Mouse (Mus musculus) 416B (cell line): ENCODE measurements around the gene Rbm38.

Experiments used
- DNase-seq: peaks from one replicate; pipeline ENCODE4 v3.0.0; 2011; ENCODE audit warnings: low read depth

Gene Rbm38

GRCm38 (mm10) chr2:173020430-173020829 is at the start of gene Rbm38:
Gene Rbm38, plus strand, starts transcription at chr2:173020498.
- DNase-seq, result no peak

DNA sequence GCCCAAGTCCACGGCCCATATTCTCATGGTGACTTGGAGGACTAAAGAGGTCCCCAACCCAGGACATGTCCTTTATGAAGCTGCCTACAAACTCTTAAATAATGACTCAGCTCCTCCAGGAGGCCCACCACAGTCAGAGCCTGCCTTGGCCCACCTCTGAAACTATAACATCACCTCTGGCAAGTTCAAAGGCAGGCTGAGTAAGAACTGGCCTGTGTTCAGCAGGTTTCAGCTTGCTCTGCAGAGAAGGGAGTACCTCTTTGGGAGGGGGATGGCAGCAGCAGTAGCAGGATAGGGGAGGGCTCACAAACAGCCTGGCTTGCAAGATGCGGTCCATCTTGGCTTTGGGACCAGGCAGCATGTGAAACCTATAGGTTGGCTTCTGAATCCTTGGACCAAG is 48.4 kb upstream of the Rbm38 start:
- DNase-seq, result no peak

DNA sequence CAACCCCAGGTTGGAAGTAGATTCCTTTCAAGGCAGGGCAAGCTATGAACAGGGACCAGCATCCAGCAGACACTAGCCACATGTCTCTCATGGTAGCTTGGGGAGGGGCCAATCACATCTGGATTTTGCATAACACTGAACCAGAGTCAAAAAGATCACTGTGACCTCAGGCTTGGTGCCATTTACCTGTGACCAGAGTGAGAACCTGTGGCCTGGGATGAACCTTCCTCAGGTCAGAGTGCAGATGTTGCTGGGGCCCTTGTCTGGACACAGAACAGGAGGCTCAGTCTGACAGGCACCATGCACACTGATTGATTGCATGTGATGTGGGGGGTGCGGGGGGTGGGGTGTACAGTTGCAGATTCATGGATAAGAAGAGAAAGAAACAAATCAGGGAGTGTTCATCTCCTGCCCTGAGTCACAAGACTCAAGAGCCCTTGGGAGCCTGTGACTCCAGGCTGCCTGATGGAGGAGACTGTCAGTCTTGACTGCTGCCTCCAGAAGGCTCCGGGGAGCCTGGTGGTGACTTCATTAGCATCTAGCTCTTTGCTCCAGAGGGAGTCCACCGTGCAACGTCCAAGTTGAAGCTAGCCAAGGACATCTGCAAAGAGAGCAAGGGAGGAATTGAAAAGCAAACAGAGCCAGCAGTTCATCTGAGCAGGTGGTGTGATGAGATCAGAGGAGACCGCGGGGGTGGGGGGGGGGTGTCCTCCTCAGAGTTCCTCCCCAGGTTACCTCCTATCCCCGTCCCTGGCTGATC is 46.3 kb upstream of the Rbm38 start:
- DNase-seq, result no peak

GRCm38 (mm10) chr2:172974701-172975100 is 45.6 kb upstream of the Rbm38 start:
- DNase-seq, result no peak

GRCm38 (mm10) chr2:172975159-172975558 is 45.1 kb upstream of the Rbm38 start:
- no peak for DNase-seq

DNA sequence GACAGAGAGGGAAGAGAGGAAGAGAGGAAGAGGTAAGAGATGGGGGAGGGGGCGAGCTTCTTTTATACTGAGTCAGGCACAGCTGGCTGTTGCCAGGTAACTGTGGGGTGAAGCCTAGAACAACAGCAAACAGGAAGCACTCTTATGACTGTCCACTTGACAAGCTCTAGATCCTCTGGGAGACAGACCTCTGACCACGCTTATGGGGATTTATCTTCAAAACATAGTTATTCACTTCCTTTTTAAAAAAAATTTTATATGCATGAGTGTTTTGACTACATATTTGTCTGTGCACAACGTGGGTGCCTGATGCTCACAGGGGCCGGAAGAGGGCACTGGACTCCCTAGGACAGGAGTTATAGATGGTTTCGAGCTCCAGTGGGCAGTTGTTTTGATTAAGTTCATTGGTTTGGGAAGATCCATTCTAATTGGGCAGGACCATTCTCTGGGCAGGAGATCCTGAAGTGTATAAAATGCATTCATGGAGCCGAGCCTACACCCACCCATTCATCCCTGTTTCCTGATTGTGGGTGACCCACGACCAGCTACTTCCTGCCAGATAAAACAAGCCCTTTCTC is 43.5 kb upstream of the Rbm38 start:
- peak; percentile 82 for DNase-seq

- peak; percentile 62 for DNase-seq
These were observed 42.7 kb upstream of the Rbm38 start, which contains the start of gene Spo11 for GRCm38 (mm10) chr2:172977409-172978130. Gene Spo11, plus strand, starts transcription at chr2:172977700.

DNA sequence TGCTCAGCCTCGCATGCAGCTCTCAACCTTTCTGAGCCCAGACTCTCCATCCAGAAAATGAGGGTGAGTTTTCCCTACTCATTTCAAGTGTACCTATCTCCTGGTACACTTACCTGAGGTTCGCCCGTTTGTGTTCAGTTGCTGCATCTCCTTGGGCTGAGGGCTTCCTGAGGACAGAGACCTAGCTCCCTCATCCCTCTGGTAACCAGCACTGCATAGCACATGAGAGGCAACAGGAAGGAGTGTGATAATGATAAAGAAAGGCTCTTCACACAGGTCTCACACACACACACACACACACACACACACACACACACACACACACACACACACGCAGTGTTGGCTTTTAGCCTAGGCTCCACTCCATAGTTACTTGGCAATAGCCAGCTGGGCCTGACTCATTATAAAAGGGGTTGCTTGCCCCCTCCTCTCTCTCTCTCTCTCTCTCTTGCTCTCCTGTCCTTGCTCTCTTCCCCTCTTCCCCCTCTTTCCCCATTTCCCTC is 42.1 kb upstream of the Rbm38 start:
- peak; percentile 65 for DNase-seq

DNA sequence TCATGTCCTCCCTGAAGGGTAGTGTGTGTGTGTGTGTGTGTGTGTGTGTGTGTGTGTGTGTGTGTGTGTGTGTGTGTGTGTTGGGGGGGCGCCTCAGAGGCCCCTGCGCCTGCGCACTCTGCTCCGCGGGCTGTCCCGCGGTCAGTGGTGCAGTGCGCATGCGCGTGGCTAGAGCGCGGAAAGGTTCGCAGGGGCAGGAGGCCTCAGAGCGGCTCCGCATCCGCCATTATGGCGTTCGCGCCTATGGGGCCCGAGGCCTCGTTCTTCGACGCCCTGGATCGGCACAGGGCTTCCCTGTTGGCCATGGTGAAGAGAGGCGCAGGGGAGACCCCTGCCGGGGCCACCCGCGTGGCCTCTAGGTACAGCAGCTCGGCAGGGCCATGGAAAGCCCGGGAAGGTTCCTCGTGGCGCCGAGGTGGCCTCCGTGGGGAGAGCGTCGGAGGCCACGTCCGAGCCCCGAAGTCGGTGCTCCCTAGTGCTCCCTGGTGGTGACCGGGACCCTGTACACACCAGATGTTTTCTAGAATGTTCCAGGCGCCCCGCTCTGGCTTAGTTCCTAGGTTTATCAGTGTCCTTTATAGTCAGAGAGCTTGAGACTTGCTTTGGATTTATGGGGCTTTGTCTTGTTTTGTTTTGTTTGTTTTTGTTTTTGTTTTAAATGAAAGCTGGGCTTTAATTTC is 40.5 kb upstream of the Rbm38 start:
- DNase-seq, result no peak

DNA sequence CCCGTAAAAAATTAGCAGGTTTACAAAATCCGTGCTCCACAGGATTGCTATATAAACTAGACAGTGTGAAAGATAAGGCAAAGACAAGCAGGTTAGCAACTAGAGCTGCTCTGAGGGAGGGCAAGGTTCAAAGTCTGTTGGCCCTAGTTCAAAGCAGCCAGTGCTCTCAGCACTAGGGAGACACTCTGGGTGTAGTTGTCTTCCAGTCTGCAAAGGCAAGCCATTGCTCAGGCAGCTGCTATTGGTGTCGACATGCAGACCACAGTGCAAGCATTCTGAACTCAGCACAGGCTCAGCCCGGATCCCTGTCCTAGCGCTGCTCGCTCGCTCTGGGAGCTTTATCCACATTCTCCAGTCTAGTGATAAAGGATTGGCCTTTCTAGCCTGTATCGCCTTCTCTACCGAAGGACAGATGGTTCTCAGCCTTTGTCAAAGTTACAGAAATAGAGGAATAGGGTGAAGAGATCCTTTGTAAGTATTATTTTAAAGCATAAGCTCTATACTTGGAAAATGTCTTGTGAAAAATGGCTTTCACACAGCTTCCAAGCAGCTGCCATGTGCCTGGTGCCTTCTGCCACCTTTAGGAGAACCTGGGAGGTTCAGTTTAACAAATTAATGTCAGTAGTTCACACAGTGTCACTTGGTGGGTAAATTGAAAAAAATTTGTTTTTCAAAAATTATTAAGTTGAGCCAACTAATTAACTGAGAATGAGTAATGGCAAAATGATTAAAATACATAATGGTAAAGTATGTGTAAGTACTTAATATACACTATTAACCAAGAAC is 37.3 kb upstream of the Rbm38 start:
- no peak for DNase-seq

DNA sequence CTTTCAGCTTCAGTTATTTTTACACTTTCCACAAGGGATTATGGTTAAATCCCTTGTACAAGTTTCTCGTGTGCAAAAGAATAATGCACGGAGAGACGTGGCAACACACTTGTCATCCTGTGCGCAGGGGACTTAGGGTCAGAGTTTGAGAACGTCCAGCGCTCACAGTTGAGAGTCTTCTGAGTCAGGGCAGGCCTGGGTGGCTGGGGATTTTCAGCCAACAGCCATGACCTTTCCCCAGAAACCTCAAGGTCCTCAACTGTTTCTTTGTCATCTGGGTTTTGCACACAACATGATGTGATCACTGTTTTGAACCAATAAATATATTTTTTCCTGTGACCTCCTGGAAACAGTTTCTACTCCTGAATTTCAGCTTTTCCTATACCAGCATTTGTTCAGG is 30.1 kb upstream of the Rbm38 start:
- no peak for DNase-seq

DNA sequence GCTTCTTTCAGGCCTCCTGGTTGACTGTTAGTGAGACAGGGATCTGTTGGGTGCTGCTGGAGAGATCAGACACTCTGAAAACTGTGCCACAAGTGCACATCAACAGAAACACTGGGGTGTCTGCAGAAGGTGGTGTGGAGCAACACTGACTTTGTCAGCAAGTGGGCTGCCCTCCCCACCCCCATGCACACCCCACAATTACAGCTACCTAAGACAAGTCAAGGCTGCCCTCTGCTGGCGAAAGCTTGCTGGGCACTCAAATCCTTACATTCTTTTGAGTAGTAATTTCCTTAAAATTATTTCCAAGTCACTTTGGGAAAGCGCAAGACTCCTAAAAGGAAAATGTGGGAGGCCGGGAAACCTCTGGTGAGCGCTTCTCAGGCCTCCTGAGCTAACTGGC is 24.1 kb upstream of the Rbm38 start:
- DNase-seq, result peak; percentile 76

DNA sequence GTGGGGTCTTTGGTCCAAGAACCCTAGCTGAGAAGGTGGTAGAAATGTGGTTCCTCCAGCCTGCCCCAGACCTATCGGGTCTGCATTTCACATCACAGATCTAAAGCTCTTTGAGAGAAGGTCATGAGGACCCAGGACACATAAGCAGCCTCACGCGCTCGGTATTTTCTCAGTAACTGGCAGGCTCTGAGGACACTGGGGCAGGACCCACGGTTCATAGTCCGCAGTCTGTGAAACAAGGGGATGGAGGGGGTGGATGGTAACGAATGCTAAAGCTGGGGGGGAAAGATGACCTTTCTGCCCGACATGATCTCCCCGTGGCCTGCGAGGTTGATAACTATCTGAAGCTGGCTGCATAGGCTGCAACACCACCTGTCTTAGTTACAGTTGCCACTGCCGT is 22.6 kb upstream of the Rbm38 start:
- no peak for DNase-seq

- DNase-seq, result no peak
These were observed 21.8 kb upstream of the Rbm38 start for GRCm38 (mm10) chr2:172998478-172998877.

- peak; percentile 97 for DNase-seq
These were observed 20.5 kb upstream of the Rbm38 start, which contains the start of gene Rae1 for GRCm38 (mm10) chr2:172999630-173000284. Gene Rae1, plus strand, starts transcription at chr2:173000117.

DNA sequence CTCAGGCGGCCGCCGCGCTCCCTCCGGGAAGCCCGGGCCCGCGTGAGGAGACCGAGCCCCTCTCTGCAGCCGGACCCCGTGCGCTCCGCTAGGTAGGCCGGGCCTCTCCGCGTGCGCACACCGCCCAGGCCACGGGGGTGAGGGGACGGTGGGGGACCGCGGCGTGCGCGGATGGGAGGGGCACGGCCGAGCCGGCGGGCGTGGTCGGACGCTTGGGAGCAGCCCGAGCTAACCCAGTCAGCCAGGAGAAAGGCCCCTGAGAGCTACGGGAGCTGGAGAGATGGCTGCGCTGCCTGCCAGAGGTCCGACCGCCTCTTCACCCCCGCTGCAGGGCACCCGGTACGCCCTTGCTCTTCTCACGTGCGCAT is 20.0 kb upstream of the Rbm38 start:
- DNase-seq, result peak; percentile 70

- DNase-seq, result no peak
These were observed 19.4 kb upstream of the Rbm38 start for GRCm38 (mm10) chr2:173000921-173001320.

- DNase-seq, result no peak
These were observed 16.6 kb upstream of the Rbm38 start for GRCm38 (mm10) chr2:173003737-173004136.

DNA sequence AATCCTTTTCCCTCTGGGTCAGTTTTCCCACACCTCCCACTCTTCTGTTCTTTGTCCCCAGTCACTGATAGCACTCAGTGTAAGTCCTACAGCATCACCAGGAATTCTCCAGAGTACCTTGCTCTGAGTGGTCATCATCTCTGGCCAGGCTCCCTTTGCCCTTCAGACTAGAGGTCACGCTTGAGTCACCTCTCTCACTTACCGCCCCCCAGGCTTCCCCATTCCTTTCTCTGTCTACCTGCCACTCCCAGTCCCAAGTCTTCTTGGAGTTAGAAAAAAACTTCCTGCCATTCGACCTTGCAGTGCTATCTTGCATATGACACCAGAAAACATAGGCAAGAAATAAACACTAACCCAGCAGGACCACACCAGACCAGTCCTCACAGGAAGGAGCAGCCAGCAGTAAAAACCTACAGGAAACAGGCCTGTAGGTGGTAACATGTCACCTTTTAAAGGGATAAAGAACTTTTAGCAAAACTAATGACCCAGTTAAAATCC is 10.0 kb upstream of the Rbm38 start:
- no peak for DNase-seq

GRCm38 (mm10) chr2:173011440-173011839 is 8.9 kb upstream of the Rbm38 start:
- no peak for DNase-seq
